Mouse (Mus musculus) intestine, embryonic 16.5 days (tissue): ENCODE measurements around the gene Olfr649. TPM values are rescaled to one million over a fixed set of nuclear protein-coding genes. Genes with fewer than 3 reads are reported as not detected.

Experiments used
- ATAC-seq: fragments of 200-750 bp; cut with Nextera tagmentation; 2 replicates; pipeline ENCODE4 v1.8.0; 2017; ENCODE audit warnings: moderate TSS enrichment, moderate library complexity
- H3K27ac ChIP-seq: fragments of 300-500 bp; sonication (generic); 2 replicates; pipeline ENCODE4 v1.5.1; 2014; ENCODE audit warnings: mild to moderate bottlenecking, low read length
- H3K27me3 ChIP-seq: fragments of 300-500 bp; sonication (generic); replicated peaks from 2 replicates; pipeline ENCODE4 v1.6.1; 2014; ENCODE audit warnings: low read length, control low read depth, mixed read lengths; ENCODE audit not compliant: control insufficient read depth, insufficient read depth
- H3K36me3 ChIP-seq: fragments of 300-500 bp; sonication (generic); 2 replicates; pipeline ENCODE4 v1.6.1; 2014; ENCODE audit warnings: low read length, control low read depth; ENCODE audit not compliant: control insufficient read depth, insufficient read depth
- H3K4me1 ChIP-seq: fragments of 300-500 bp; sonication (generic); 2 replicates; pipeline ENCODE4 v1.6.1; 2014; ENCODE audit warnings: low read length, control low read depth, mixed read lengths; ENCODE audit not compliant: control insufficient read depth, insufficient read depth
- H3K4me2 ChIP-seq: fragments of 300-500 bp; sonication (generic); 2 replicates; pipeline ENCODE4 v1.6.1; 2014; ENCODE audit warnings: low read depth, low read length, control low read depth
- H3K4me3 ChIP-seq: fragments of 300-500 bp; sonication (generic); 2 replicates; pipeline ENCODE4 v1.5.1; 2014; ENCODE audit warnings: mild to moderate bottlenecking, low read length
- H3K9ac ChIP-seq: fragments of 300-500 bp; sonication (generic); 2 replicates; pipeline ENCODE4 v1.6.1; 2014; ENCODE audit warnings: low read depth, low read length
- H3K9me3 ChIP-seq: fragments of 300-500 bp; sonication (generic); 2 replicates; pipeline ENCODE4 v1.6.1; 2016; ENCODE audit warnings: low read length, control low read depth; ENCODE audit not compliant: control insufficient read depth
- WGBS: fragments of 180-500 bp; shearing (Covaris S2); extraction: QIAGEN DNeasy Blood & Tissue Kit; methylation state at CpG from one replicate; pipeline ENCODE4 v1.1.7; 2014; 5-methylcytosine and 5-hydroxymethylcytosine counted together
- polyA plus RNA-seq: library from polyadenylated mRNA; unstranded; fragments of >200 nt; fragmentation: Nextera tagmentation; extraction: Ambion mirVana; gene quantifications from 2 replicates; pipeline ENCODE4 v1.2.1, GENCODE M21; 2015

The Olfr649 gene
- polyA plus RNA-seq, 1 experiment from 2014 or later, result not detected

- no peak overlapping the region for H3K27ac ChIP-seq
- no peaks in the 10 kb centered on the region for H3K9me3 ChIP-seq
- no peak overlapping the region for H3K4me3 ChIP-seq
- no peaks in the 10 kb centered on the region for H3K27me3 ChIP-seq
- no peaks in the 10 kb centered on the region for H3K36me3 ChIP-seq
- ATAC-seq, result peak; percentile 91
- WGBS, result 6% methylated on average over 5 of the region's 5 CpGs
- no peaks in the 10 kb centered on the region for H3K4me1 ChIP-seq
- H3K4me2 ChIP-seq, result no peak overlapping the region
- H3K9ac ChIP-seq, result no peak overlapping the region
Measured at GRCm38 (mm10) chr7:104199822-104200221, 4.0 kb upstream of the Olfr649 start.

- H3K9me3 ChIP-seq, result no peaks in the 10 kb centered on the region
- H3K27ac ChIP-seq, result no peak overlapping the region
- H3K27me3 ChIP-seq, result no peaks in the 10 kb centered on the region
- H3K4me1 ChIP-seq, result no peaks in the 10 kb centered on the region
- 55% methylated on average over 9 of the region's 9 CpGs for WGBS
- no peak overlapping the region for H3K4me2 ChIP-seq
- H3K9ac ChIP-seq, result no peak overlapping the region
- no peaks in the 10 kb centered on the region for H3K36me3 ChIP-seq
- no peak overlapping the region for H3K4me3 ChIP-seq
- no peak for ATAC-seq
Measured at GRCm38 (mm10) chr7:104191275-104191674, 4.5 kb downstream of the Olfr649 start.

- 75% methylated on average over 2 of the region's 2 CpGs for WGBS
- no peak within 1 kb of the TSS for H3K9ac ChIP-seq
- H3K27me3 ChIP-seq, result no peaks in the 10 kb centered on the region
- H3K4me3 ChIP-seq, result no peak within 1 kb of the TSS
- H3K4me1 ChIP-seq, result no peaks in the 10 kb centered on the region
- H3K4me2 ChIP-seq, result no peak within 1 kb of the TSS
- H3K27ac ChIP-seq, result no peak within 1 kb of the TSS
- H3K9me3 ChIP-seq, result no peaks in the 10 kb centered on the region
- H3K36me3 ChIP-seq, result no peaks in the 10 kb centered on the region
- ATAC-seq, result no peak
Measured at GRCm38 (mm10) chr7:104183292-104183691, 12.5 kb downstream of the Olfr649 start, which contains the start of gene Olfr648. Olfr648 (minus strand) TSS chr7:104183392.

- Histone ChIP-seq H3K9ac (no peak overlapping the region), H3K4me2 (no peak overlapping the region), H3K9me3 (no peaks in the 10 kb centered on the region), H3K36me3 (no peaks in the 10 kb centered on the region), H3K27ac (no peak overlapping the region), H3K27me3 (no peaks in the 10 kb centered on the region), H3K4me3 (no peak overlapping the region), H3K4me1 (no peaks in the 10 kb centered on the region)
- 86% methylated on average over 1 of the region's 1 CpGs for whole genome bisulfite sequencing
- no peak for ATAC-seq
Measured at GRCm38 (mm10) chr7:104179074-104179473, 16.7 kb downstream of the Olfr649 start.

- no peak overlapping the region for H3K4me3 ChIP-seq
- H3K4me2 ChIP-seq, result no peak overlapping the region
- H3K27ac ChIP-seq, result no peak overlapping the region
- no peak overlapping the region for H3K9ac ChIP-seq
- no peak for ATAC-seq
- WGBS, result 64% methylated on average over 5 of the region's 5 CpGs
- H3K27me3 ChIP-seq, result no peaks in the 10 kb centered on the region
- H3K9me3 ChIP-seq, result no peaks in the 10 kb centered on the region
- H3K4me1 ChIP-seq, result no peaks in the 10 kb centered on the region
- no peaks in the 10 kb centered on the region for H3K36me3 ChIP-seq
Measured at GRCm38 (mm10) chr7:104178422-104179054, 17.2 kb downstream of the Olfr649 start.

GRCm38 (mm10) chr7:104175085-104175484, 20.7 kb downstream of the Olfr649 start:
- WGBS, result 67% methylated on average over 1 of the region's 1 CpGs
- Histone ChIP-seq H3K4me3 (no peak overlapping the region), H3K4me2 (no peak overlapping the region), H3K9me3 (no peaks in the 10 kb centered on the region), H3K36me3 (no peaks in the 10 kb centered on the region), H3K9ac (no peak overlapping the region), H3K27ac (no peak overlapping the region), H3K4me1 (no peaks in the 10 kb centered on the region), H3K27me3 (no peaks in the 10 kb centered on the region)
- ATAC-seq, result no peak

- H3K27ac ChIP-seq, result no peak overlapping the region
- H3K4me1 ChIP-seq, result no peaks in the 10 kb centered on the region
- H3K4me3 ChIP-seq, result no peak overlapping the region
- no peaks in the 10 kb centered on the region for H3K36me3 ChIP-seq
- no peak for ATAC-seq
- no peaks in the 10 kb centered on the region for H3K27me3 ChIP-seq
- H3K4me2 ChIP-seq, result no peak overlapping the region
- H3K9me3 ChIP-seq, result no peaks in the 10 kb centered on the region
- H3K9ac ChIP-seq, result no peak overlapping the region
- 74% methylated on average over 6 of the region's 6 CpGs for WGBS
Measured at GRCm38 (mm10) chr7:104169634-104170204, 26.1 kb downstream of the Olfr649 start.

- H3K27ac ChIP-seq, result no peak overlapping the region
- no peak for ATAC-seq
- no peaks in the 10 kb centered on the region for H3K4me1 ChIP-seq
- H3K9me3 ChIP-seq, result no peaks in the 10 kb centered on the region
- no peak overlapping the region for H3K9ac ChIP-seq
- no peaks in the 10 kb centered on the region for H3K27me3 ChIP-seq
- WGBS, result 83% methylated on average over 6 of the region's 6 CpGs
- no peak overlapping the region for H3K4me2 ChIP-seq
- no peaks in the 10 kb centered on the region for H3K36me3 ChIP-seq
- H3K4me3 ChIP-seq, result no peak overlapping the region
Measured at GRCm38 (mm10) chr7:104167105-104167504, 28.7 kb downstream of the Olfr649 start.

- Histone ChIP-seq H3K9ac (no peak within 1 kb of the TSS), H3K27ac (no peak within 1 kb of the TSS), H3K4me3 (no peak within 1 kb of the TSS), H3K4me2 (no peak within 1 kb of the TSS), H3K4me1 (no peaks in the 10 kb centered on the region), H3K36me3 (no peaks in the 10 kb centered on the region), H3K27me3 (no peaks in the 10 kb centered on the region), H3K9me3 (no peaks in the 10 kb centered on the region)
- WGBS, result 84% methylated on average over 2 of the region's 2 CpGs
- no peak for ATAC-seq
Measured at GRCm38 (mm10) chr7:104150456-104150855, 45.3 kb downstream of the Olfr649 start, which contains the start of gene Ubqlnl. Ubqlnl (minus strand) TSS chr7:104150556.
